ENCODE assay signal across 7 mouse cellular contexts in the genomic region with DNA sequence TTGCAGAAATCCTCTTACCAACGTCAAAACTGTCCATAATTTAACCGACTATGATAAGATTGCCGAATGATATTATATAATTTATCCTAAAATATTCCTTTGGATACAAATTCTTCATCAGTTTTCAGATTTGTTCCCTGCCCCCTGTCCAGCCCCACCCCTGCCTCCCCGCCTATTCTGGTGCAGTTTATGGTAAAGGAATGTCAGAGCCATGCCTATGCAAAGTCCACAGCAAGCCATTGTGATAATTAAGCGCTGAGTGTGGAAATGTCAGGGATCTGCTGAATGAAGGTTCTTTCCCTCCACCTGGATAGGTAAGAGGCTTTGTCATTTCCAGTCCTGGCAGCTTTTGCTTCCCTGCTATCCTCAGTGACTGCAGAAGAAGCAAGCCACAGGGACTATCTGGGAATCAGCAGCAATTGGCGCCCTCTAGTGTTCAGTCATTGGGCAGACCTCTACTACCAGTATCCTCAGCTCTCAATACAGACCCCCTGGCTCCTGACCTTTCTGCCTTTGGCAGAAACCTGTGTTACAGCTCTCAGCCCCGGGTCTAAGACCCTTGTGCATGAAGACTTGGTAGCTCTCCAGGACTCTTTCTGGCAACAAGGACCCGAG. TPM values are rescaled to one million over a fixed set of nuclear protein-coding genes. Genes with fewer than 3 reads are reported as not detected.
DNase-seq lines count a peak whose midpoint lies in the region; ATAC-seq lines count a peak whose summit lies in the region.
"Not testable (repeated sequence)": the region's sequence is repeated elsewhere in the genome, so short reads cannot be mapped to it uniquely, and the experiment has no call there.

No protein-coding gene starts in this region.

- ATAC-seq in embryonic facial prominence, embryonic 13.5 days (ENCODE audit: insufficient number of reproducible peaks, insufficient read depth, low FRiP score, low TSS enrichment, low read depth), result peak; percentile 84
- ATAC-seq in midbrain, embryonic 11.5 days (ENCODE audit: low FRiP score), result peak; percentile 96

- H3K4me2 ChIP-seq in embryonic facial prominence, embryonic 13.5 days, result peak overlapping the region; percentile 38
- not testable (repeated sequence) for H3K4me2 ChIP-seq in midbrain, embryonic 11.5 days

- WGBS in embryonic facial prominence, embryonic 13.5 days, result 37% methylated on average over 8 of the region's 8 CpGs
- 43% methylated on average over 7 of the region's 8 CpGs for WGBS in midbrain, embryonic 11.5 days

- peak; percentile 36 to 62 for DNase-seq in adrenal gland, postnatal 4 days (ENCODE audit: low spot score in 2 of 2)
- DNase-seq in heart, adult 18-20 months, result peak; percentile 88 to 90
- peak; percentile 77 for DNase-seq in kidney, adult 11 months
- DNase-seq in left cerebral cortex, postnatal 4 days, result peak; percentile 84
- DNase-seq in midbrain, embryonic 11.5 days (ENCODE audit: low spot score, missing footprints), result peak; percentile 95
- peak; percentile 79 for DNase-seq in right cerebral cortex, postnatal 4 days

- not testable (repeated sequence) for H3K4me3 ChIP-seq in embryonic facial prominence, embryonic 13.5 days; midbrain, embryonic 11.5 days (ENCODE audit: low read depth, low read length)

- not testable (repeated sequence) for H3K27ac ChIP-seq in embryonic facial prominence, embryonic 13.5 days; midbrain, embryonic 11.5 days (ENCODE audit: low read depth, low read length)

- not testable (repeated sequence) for H3K27me3 ChIP-seq in embryonic facial prominence, embryonic 13.5 days; midbrain, embryonic 11.5 days (ENCODE audit: control insufficient read depth, insufficient read depth, low read length)

- H3K4me1 ChIP-seq in embryonic facial prominence, embryonic 13.5 days; midbrain, embryonic 11.5 days (ENCODE audit: control insufficient read depth, insufficient read depth, low read length): not testable (repeated sequence)

- not testable (repeated sequence) for H3K9ac ChIP-seq in embryonic facial prominence, embryonic 13.5 days; midbrain, embryonic 11.5 days (ENCODE audit: low read length)

- not testable (repeated sequence) for H3K9me3 ChIP-seq in embryonic facial prominence, embryonic 13.5 days; midbrain, embryonic 11.5 days (ENCODE audit: control insufficient read depth, low read length)

- intact Hi-C loops in left cerebral cortex, postnatal 4 days (cut with DNase I), result loop anchor here (1.0 to 5.0 kb wide), 2 partner anchors 121 to 149 kb away; no protein-coding TSS in a partner anchor

- not testable (repeated sequence) for H3K36me3 ChIP-seq in embryonic facial prominence, embryonic 13.5 days; midbrain, embryonic 11.5 days (ENCODE audit: control insufficient read depth, insufficient read depth, low read length)

RNA-seq across cellular contexts. Expression of gene Klrb1, which starts 30.9 kb away (rescaled TPM):
- not detected for total RNA-seq in adrenal gland, postnatal 4 days (2021)
- polyA plus RNA-seq in embryonic facial prominence, embryonic 13.5 days (2015; fragmentation: Nextera tagmentation; extraction: Ambion mirVana), result not detected in 2 replicates
- total RNA-seq in heart, adult 18-20 months (2021), result not detected
- total RNA-seq in left cerebral cortex, postnatal 4 days (2021), result 1 to 10 TPM; 3.9 to 5.0 TPM
- polyA plus RNA-seq in midbrain, embryonic 11.5 days (2014; fragmentation: Nextera tagmentation; extraction: Ambion mirVana), result not detected in 2 replicates

RNA-seq across cellular contexts. Expression of gene Klrb1c, which starts 35.3 kb away (rescaled TPM):
- total RNA-seq in adrenal gland, postnatal 4 days (2021), result under 1 TPM; 0.11 to 0.25 TPM
- 0.10 TPM in 1 of 2 replicates, not detected in the other for polyA plus RNA-seq in embryonic facial prominence, embryonic 13.5 days (2015; fragmentation: Nextera tagmentation; extraction: Ambion mirVana)
- not detected for total RNA-seq in heart, adult 18-20 months (2021)
- total RNA-seq in left cerebral cortex, postnatal 4 days (2021), result not detected
- polyA plus RNA-seq in midbrain, embryonic 11.5 days (2014; fragmentation: Nextera tagmentation; extraction: Ambion mirVana), result 0.08 TPM in 1 of 2 replicates, not detected in the other

Comparison
In these comparisons a context has a peak if more than half of its experiments do, and no peak if none do; other contexts are left out.
1. RNA of gene Klrb1, which starts 30.9 kb away (total RNA-seq): 3.9 to 5.0 TPM in left cerebral cortex, postnatal 4 days; not detected in adrenal gland, postnatal 4 days and not detected in heart, adult 18-20 months; every median in the first group is over 4 times any median in the second.
2. Peak in every context shown above with its lines, with median percentiles within 50 percentile points of each other: DNase-seq.